Mouse (Mus musculus) gastrocnemius, postnatal 14 days (tissue): ENCODE data around the gene Kif12. TPM values are rescaled to one million over a fixed set of nuclear protein-coding genes. Genes with fewer than 3 reads are reported as not detected.
A peak's percentile ranks its signal among the peaks of the same experiment; 100 is the strongest.

Source experiments
- DNase-seq: peaks from one replicate; pipeline ENCODE4 v3.0.0; 2021; ENCODE audit warnings: mixed read lengths
- intact Hi-C: fragments of 180-260 bp; cut with DNase I; formaldehyde crosslinking; loops from one replicate; pipeline ENCODE4 v1.15.1; 2025; ENCODE audit warnings: low total_unique reads
- long read RNA-seq, 2 experiments: library from polyadenylated mRNA; stranded (forward); transcript quantifications; one replicate each; pipeline ENCODE4 v2.0.0; 2021
- total RNA-seq, 2 experiments: library from RNA; stranded (reverse); gene quantifications; 2 replicates each; pipeline ENCODE4 v1.2.3; 2021

Kif12 gene
- not detected for total RNA-seq
- long read RNA-seq, experiment 1, result 0 reads
- long read RNA-seq, experiment 2, result 0 reads

DNA sequence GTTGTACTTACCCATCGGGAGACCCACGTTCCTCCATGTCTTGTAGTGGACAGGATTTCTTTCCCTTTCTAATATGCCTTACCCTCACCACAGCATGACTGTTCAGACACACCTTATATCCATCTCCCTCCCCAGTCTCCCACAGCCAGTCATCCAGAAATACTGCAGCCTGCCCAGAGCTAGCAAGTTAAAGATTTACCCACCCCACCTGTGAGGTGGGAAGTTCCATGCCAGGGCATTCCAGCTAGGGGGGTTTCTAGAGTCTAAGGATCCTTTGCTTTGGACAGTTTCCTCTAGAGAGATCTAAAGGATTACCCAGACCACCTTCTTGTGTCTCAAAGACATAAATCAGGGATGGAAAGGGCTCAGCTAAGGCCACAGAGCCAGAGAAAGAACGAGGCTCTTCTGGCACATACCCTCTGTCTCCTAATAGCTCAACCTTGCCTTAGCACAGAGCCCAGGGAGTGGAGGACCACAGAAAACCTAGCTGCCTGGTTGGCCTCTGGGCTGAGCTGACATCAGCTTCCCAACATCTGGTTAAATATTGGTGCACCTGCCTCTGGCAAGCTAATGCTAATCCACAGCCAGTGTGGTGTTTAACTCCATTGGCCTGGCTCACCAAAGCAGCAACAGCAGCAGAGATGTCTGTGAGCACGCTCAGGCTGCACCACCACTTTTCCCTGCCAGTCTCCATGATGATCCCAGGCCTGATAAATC is at the start of gene Kif12:
Gene Kif12 (minus strand): TSS at position 163 of the 717 bp plus-strand sequence.
- intact Hi-C loops, result no loop called here

DNA sequence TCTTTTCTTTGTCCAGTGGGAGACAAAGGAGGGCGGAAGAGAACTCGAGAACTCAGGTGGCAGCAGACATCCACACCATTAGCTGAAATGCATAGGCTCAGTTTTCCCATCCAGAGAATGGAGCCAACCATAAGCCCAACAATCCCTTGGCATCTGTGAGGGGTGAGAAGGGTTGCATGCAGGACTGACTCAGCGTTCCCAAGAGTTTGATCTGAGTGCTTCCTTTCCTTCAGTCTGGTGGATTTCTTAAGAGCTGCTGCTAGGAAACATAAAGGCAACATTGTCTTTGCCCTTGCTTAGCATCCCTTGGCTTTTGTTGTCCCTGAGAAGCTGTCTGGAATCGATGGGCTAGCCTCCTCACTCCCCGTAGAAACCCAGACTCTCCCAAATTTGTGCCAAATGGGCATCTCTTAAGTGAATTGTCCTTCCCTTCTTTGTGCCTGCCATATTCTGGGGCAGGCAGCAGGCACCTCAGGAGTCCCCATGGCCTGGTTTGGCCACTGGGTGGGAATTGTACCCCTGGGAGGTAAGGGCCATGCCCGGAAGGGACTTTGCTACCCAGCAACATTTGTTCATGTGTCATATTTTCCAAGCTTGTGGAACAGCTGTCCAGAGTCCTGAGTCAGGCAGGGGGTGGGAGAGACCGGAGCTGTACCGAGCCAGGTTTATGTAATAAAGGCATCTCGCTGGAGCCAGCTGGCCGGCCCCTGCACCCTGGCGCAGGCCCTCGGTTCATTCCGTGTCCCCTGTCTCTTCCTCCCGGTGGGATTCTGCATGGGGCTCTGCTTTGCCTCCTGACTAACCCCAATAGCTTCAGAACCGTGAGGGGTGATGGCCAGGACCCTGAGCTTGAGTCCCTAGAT is 49.4 kb upstream of the Kif12 start:
- DNase-seq, result peak; percentile 78
- intact Hi-C loops, result no loop called here

More for the DNA sequence above, at the start of gene Kif12:
- no peak for DNase-seq

DNA sequence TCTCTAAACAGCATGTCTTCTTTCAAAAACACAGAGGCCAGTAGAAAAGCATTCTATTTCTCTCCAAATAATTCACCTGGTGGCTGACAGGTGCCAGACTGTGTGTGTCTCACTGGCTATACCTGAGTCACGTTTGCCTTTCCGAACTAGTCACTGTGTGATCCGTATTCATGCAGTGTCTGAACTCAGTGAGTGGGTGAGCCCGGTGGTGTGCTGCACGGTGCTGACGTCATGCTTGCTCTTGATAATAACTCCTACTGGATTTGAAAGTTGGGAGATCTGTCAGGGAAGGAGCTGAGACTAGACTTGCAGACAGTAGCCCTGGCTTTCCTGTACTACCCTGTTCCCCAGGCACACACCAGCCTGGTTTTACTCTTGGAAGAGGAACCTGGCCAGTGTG is 47.7 kb upstream of the Kif12 start:
- DNase-seq, result no peak
- intact Hi-C loops, result no loop called here

DNA sequence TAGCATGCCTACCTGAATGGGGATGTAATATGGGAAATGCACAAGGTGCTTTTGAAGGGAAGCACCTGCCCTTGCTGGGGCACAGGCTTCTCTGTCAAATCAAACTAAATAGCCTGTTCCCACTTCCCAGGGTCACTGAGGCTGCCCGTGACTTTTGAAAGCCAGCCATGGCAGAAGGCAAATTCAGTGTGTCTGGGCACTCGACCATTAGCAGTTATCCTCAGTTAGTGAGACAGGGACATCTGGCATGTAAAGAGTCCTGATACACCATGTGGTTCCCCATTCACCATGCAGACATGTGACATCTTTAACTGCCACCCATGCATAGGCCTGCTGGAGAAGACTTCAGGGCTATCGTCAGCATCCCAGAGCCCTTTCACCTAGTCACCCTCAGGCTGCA is 47.1 kb upstream of the Kif12 start:
- intact Hi-C loops, result no loop called here
- DNase-seq, result no peak

DNA sequence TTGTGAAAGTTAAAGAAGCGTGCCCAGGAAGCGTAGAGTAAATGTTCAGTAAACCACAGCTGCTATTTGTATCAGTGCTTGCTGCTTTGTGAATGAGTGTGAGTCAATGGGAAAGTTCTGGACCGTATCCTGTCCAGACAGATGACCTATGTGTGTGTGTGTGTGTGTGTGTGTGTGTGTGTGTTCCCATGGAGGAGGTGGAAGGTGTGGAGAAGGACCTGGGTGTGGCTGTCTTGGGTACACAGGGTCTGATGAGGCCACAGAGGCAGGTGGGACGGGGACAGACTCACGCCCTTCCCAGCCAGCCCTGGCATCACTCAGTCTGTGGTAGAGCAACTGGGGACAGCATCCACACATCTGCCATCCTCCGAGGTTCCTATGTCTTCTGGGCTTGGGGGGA is 45.6 kb upstream of the Kif12 start:
- intact Hi-C loops, result no loop called here

DNA sequence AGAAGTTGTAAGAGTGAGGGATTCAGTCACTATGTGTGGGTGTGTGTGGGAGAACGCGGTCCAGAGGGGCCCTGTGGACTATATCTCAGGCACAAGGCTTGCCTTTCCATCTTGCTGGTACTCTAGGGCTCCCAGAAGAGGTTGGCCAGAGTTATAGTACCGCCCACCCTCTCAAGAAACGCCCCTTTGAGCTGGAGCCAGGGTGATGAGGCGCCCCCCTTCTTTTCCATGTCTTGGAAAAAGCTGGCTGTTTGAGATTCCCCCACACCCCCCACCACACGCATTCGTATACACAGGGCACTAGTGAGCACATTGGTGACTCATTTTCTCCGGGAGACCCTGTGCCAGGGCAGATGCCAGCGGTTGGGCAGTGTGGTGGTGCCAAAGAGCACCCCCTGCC is 44.6 kb upstream of the Kif12 start:
- intact Hi-C loops, result no loop called here
- DNase-seq, result no peak

More for the DNA sequence above, 45.6 kb upstream of the Kif12 start:
- DNase-seq, result no peak

DNA sequence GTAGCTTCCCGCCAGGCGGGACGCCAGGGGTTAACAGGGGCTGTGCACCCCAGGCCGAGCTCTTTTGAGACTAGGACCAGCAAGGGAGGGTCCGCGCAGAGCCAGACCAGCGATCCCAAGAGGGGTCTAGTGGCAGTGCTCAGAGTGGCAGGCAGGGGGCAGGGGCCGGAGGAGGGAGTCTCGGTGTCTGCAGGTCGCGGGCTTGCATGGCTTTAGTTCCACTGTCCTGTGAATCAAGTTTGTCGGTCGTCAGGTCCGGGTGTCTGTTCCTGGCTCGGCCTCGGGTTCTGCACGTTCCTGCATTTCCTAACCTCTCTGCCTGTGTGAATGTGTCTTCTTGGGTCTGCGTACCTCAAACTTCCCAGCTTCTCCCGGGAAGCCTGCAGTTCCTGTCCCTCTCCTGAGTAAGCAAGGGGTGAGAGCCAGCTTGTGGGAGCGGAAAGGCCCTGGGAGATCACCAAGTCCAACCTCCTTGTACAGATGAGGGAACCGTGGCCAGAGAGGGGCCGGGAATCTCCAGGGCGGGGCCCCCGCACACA is 44.1 kb upstream of the Kif12 start:
- intact Hi-C loops, result loop anchor here (2.0 kb wide), 1 partner anchor 93 kb away; no protein-coding TSS in a partner anchor
- peak; percentile 65 for DNase-seq

DNA sequence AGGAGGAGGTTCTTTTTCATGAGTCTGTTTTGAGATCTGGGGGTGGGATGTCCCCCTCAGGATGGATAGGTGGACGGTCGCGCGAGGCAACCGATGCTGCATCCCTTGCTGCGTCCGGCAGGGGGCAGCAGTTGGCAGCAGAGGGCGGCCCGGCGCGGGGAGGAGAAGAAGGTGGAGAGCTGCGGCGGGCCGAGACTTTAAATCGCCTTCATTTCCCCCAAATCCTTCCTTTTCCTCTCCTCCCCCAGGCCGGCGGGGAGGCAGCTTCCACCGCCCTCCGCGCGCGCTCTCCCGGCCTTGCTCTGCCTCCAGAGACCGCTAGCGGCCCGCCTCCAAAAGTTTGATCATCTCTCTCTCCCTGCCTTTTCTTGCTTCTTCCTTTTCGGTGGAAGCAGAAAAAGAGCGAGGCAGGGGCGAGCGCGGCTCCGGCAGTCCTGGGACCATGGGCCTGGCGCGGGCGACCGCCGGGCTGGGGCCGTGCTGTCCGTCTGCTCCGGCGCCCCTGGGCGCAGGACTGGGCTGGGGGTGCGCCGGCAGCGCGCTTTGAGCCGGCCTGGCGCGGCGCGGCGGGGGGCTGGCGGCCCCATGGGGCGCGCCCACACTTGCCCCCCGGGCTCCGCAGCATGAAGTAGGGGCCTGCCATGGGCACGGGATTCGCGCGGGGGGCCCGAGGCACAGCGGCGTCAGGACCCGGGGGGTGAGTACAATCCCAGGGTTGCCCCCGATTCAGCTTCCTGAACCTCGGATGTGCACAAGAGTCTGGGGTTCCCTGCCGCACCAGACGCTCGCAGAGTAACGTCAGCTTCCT is 43.5 kb upstream of the Kif12 start:
- DNase-seq, result peak; percentile 83
- intact Hi-C loops, result loop anchor here (2.0 kb wide), 1 partner anchor 93 kb away; no protein-coding TSS in a partner anchor

DNA sequence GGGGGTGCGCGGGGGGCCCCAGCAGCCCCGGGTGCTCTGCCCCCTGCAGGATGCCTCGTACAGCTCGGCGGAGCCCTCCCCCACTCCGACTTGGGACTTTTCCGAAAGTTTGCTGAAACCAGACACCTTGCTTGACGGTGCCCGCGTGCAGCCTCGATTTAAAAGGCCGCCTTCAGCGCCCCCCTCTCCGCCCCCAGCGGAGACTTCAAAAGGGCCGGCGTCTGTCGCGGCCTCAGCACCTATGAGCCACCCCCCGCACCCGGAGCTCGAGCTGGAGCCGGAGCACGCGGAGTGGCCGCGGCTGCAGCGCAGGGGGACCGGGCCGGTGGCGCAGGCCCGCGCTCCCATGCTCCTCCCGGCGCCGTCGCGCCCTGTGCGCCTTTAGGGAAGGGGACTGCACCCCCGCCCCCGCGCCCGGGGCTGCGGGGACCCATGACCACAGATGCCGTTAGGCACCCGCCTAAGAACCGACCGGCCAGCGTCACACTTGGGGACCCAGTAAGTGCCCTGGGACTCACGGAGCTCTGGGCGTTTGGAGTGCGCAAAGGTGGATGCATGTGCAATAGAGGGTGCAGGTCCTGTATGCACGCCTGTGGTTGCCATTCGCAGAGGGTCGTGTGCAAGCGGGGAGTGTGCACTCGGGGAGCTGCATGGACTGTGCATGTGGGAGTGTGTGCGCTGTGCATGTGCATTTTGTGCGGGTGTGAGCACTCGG is 42.1 kb upstream of the Kif12 start, which contains the start of gene Col27a1:
Gene Col27a1 (plus strand): TSS at position 98 of the 715 bp plus-strand sequence.
- intact Hi-C loops, result loop anchor here (2.0 to 5.0 kb wide), 2 partner anchors 47 to 95 kb away; no protein-coding TSS in a partner anchor
- DNase-seq, result no peak

DNA sequence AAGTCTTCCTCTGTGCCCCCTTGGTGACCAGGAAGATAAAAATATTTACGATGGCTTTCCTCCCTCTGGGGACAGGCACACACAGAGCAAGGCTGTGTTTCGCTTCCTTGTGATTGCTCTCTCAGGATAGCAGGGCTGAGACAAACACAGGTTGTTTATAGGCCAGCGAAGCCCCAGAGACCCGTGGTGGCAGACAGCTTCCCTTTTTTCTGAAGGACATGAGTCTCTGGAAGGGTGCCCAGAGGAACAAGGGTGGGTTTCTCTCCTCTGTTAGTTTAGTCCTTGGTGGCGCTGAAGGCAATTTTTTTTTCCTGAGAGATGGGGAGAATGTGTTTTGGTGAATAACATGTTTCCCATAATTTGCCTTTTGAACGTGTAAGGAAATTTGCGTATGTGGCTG is 33.7 kb upstream of the Kif12 start:
- DNase-seq, result no peak
- intact Hi-C loops, result no loop called here

DNA sequence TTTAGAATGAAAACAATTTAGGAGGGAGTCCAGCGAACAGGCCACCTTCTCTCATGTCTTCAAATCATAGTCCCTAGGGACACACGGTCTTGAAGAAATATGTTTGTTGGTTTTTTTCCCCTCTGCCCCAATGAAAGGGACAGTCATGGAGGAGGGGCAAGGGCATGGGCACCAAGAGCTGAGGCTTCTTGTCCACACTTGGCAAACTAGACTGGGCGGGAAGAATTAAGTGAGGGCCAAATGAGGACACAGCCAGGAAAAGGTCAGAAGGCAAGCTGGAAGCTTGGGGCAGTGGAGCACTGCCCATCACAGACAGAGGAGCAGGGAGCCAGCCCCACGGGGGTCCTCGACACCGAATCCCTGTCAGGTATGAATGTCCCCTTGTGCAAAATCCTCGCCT is 31.9 kb upstream of the Kif12 start:
- intact Hi-C loops, result no loop called here
- DNase-seq, result no peak

DNA sequence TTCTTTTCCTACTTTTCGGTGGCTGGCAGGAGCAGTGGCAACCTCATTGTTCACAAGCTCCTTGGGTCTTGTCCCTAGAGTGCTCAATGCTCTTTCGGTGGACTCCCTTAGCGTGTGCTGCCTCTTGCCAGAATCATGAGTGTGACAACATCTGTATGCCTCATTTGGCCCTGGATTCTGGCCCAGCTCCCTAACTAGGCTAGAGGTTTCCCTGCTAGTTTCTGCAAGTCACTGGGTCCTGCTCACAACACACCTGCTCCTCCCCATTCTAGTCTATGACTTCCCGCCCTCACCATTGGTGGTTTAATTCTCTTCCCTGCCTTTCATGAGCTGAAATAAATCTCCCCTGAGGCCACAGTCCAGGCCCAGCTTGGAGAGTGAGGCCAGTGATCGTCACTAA is 27.4 kb upstream of the Kif12 start:
- intact Hi-C loops, result no loop called here
- no peak for DNase-seq

DNA sequence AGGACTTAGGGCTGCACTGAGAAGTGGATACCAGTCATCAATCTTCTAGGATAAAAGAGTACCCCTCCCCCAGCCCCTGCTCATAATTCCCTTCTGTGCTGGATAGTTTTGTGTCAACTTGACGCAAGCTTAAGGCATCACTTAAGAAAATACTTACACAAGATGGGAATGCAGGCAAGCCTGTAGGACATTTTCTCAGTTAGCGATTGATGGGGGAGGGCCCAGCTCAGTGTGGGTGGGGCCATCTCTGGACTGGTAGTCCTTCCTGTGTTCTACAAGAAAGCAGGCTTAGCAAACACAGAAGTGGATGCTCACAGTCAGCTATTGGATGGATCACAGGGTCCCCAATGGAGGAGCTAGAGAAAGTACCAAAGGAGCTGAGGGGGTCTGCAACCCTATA is 22.4 kb upstream of the Kif12 start:
- DNase-seq, result no peak
- intact Hi-C loops, result no loop called here

DNA sequence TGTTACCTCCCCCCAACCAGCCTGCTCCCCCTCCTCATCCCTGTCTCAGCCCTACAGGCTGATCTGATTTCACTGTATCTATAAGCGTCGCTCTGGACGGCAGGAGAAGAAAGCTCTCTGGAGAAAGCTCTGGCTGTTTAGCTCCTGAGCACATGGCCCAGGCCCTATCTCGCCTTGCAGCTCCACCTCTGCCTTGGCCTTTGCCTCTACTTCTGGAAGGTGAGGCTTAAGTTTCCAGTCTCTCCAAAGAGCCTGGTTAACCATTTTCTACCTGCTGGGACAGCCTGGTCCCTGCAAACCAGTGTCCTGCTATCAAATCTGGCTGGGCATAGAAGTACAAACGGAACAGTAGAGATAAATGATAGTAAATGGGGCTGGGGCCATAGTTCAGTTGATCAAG is 19.7 kb upstream of the Kif12 start:
- no peak for DNase-seq
- intact Hi-C loops, result no loop called here

DNA sequence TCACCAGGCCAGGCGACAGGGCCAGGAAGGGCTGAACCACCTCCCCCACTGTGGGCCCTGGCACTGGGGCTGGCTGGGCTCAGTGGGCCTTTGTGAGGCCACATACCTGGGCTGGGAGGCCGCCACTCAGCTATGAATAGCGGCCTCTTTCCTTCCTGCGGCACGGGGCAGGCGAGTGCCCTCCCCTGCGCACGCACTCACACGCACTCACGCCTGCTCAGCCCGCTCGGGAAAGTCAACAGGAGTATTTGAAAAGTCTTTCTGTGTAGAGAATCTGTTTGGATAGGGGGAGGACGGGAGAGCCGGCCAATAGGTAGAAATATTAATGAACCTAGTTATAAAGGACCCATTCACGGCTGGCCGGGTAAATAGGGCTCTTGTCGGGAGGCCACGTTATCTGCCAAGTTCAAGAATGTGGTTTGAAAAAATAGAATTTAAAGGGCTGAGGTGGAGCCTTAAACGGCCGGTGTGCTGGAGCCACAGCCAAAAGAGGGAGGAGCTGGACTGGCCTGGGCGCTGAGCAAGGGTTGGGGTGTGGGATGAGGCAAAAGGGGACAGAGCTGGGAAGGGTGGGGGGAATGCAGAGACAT is 14.4 kb upstream of the Kif12 start:
- intact Hi-C loops, result no loop called here
- DNase-seq, result no peak

DNA sequence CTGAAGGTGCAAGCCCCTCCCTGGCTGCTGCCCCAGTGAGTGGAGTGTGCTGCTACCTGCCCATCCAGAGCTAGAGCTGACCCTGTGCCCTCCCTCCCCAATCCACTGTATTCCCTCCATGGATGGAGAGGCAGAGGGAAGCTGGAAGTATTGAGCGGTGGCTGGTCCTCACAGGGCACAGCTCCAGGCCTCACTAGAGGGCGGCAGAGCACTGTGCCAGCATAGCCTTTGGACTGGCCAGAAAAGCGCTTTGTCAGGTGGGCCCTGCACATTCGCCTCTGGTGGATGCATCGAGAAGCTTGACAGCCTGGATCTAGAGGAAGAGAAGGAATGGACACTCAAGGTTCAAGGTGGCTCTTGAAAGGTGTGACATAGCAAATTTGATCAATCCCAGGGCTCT is 9.6 kb upstream of the Kif12 start:
- intact Hi-C loops, result no loop called here
- DNase-seq, result peak; percentile 45

DNA sequence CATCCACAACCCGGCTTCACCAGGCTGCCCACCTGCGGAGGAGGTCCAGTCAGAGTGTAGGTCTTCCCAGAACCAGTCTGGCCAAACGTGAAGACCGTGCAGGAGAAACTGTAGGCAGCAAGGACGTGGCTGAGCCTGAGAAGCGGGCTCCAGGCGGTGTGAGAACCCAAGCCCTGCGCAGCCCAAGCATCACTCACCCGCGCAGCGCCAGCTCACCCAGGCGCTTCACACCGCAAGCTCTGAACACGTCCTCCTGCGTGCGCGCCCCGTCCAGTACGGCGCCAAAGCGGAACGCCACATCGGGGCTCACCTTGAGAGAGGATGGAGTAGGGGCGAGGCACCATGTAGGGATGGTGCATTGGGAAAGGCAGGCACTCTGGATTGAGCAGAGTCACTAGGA is 809 bp downstream of the Kif12 start:
- no peak for DNase-seq
- intact Hi-C loops, result no loop called here

DNA sequence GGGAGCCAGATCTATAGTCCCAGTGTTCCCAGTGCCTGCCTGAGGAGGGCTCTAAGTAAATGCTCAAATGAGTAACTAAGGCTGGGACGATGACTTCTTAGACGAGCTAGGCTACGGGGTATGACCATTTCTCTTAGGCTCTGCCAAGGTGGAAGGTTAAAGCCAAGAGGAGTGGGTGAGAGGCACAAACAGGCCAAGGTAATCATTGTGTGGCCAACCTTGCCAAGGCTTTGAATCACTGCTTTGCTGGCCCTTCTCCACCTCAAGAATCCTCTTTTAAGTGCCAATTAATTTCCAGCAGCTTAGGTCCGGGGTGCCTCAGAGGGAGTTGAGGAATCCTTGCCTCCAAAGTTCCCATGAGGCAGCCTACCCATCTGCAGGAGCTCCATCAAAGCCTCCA is 1.9 kb downstream of the Kif12 start:
- intact Hi-C loops, result no loop called here

More for the DNA sequence above, 1.9 kb downstream of the Kif12 start:
- DNase-seq, result no peak
